Mouse (Mus musculus) limb, embryonic 12.5 days (tissue): ENCODE results near the gene Capza2. TPM values are rescaled to one million over a fixed set of nuclear protein-coding genes. Genes with fewer than 3 reads are reported as not detected.

Experiments used
- polyA plus RNA-seq: library from polyadenylated mRNA; unstranded; fragments of >200 nt; fragmentation: Nextera tagmentation; extraction: Ambion mirVana; gene quantifications from 2 replicates; pipeline ENCODE4 v1.2.1, GENCODE M21; 2016

Gene Capza2
- polyA plus RNA-seq, 1 experiment from 2014 or later = 186 TPM

Other genes starting within 250 kb of the Capza2 start
- 7.7 and 9.0 TPM in 2 replicates for gene Met, start 172.4 kb upstream of the Capza2 start, polyA plus RNA-seq
- 21.7 and 24.2 TPM in 2 replicates for gene St7, start 56.7 kb downstream of the Capza2 start, polyA plus RNA-seq